Mouse (Mus musculus) limb, embryonic 10.5 days (tissue): ENCODE data around the gene Cited2. TPM values are rescaled to one million over a fixed set of nuclear protein-coding genes. Genes with fewer than 3 reads are reported as not detected.

Source experiments
- DNase-seq: peaks from one replicate; pipeline ENCODE4 v3.0.0-alpha.2; 2017; ENCODE audit warnings: low spot score
- H3K27ac ChIP-seq: fragments of 300-500 bp; sonication (generic); 2 replicates; pipeline ENCODE4 v1.5.1; 2016; ENCODE audit warnings: mild to moderate bottlenecking
- H3K27me3 ChIP-seq: fragments of 300-500 bp; sonication (generic); 2 replicates; pipeline ENCODE4 v1.6.1; 2016; ENCODE audit warnings: low read depth, mild to moderate bottlenecking; ENCODE audit not compliant: poor library complexity, severe bottlenecking
- H3K36me3 ChIP-seq: fragments of 300-500 bp; sonication (generic); 2 replicates; pipeline ENCODE4 v1.6.1; 2016; ENCODE audit warnings: mild to moderate bottlenecking, moderate library complexity
- H3K4me1 ChIP-seq: fragments of 300-500 bp; sonication (generic); 2 replicates; pipeline ENCODE4 v1.6.1; 2016
- H3K4me3 ChIP-seq: fragments of 300-500 bp; sonication (generic); 2 replicates; pipeline ENCODE4 v1.5.1; 2016; ENCODE audit warnings: mild to moderate bottlenecking, moderate library complexity
- H3K9me3 ChIP-seq: fragments of 300-500 bp; sonication (generic); replicated peaks from 2 replicates; pipeline ENCODE4 v1.6.1; 2016; ENCODE audit warnings: mild to moderate bottlenecking
- WGBS: fragments of 180-500 bp; shearing (Covaris S2); methylation state at CpG from one replicate; pipeline ENCODE4 v1.1.7; 2016; 5-methylcytosine and 5-hydroxymethylcytosine counted together
- polyA plus RNA-seq: library from polyadenylated mRNA; unstranded; fragments of >200 nt; fragmentation: Nextera tagmentation; extraction: Ambion mirVana; gene quantifications from 2 replicates; pipeline ENCODE4 v1.2.1, GENCODE M21; 2016

Gene Cited2
- polyA plus RNA-seq, 1 experiment from 2014 or later = 49.9 TPM

DNA sequence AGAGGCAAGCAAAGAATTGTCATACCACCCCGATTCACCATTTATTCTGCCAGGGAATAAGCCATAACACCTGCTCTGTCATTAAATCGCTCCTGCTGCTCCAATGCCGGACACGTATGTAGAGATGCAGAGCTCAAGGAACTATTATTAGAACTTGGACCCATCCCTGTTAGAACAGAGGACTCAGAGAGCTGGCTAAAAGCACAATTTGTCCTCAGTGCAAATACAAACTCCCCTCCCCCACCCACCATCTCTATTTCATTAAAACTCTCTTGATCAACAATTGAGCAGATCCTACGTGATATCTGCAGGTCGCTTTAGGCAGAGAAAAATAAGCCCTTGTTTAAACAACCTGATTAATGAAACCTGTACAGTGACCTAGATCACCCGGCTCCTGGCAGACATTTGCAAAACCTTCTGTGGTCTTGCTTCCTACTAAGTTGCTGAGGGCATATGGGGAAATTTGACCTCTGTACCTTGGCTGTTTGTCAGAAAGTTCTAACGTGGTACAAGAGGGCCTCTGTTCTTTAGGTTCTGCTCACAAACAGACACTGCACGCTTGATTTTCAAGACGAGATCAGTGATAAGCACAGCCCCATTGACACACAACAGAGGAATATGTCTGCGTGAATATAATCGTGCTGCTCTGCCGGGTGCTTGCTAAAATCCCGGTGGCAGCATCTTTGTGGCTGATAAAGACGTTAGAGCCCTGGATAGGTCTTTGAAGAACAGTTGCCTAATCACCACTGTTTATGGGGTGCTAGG, 4.3 kb downstream of the Cited2 start:
- peak; percentile 62 for DNase-seq
- Histone ChIP-seq H3K36me3 (peaks cover 14% of the 10 kb centered on the region), H3K27ac (peak overlapping the region; percentile 36), H3K4me3 (peak overlapping the region; percentile 22; the same call in 1 of the 2 replicates), H3K4me1 (peaks cover 45% of the 10 kb centered on the region), H3K9me3 (no peaks in the 10 kb centered on the region), H3K27me3 (no peaks in the 10 kb centered on the region)
- WGBS = 15% methylated on average over 15 of the region's 15 CpGs

DNA sequence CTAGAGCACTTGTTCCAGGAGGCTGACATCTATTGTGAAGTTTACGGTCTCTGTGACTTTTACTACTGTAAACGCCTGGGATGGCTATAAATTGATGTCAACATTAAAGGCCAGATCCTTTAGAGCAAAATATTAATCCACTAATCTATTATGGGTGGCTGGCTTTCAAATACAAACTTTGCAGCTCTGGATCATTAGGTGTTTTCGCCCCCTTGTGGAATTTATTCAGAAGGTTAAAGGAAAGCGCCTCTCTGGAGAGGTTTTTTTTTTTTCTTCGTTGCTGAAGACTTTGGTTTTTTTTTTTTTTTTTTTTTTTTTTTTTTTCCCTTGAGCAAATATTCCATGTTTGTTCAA, 4.9 kb downstream of the Cited2 start:
- no peak for DNase-seq
- H3K27ac ChIP-seq = peak overlapping the region; percentile 36
- H3K9me3 ChIP-seq = no peaks in the 10 kb centered on the region
- peaks cover 45% of the 10 kb centered on the region for H3K4me1 ChIP-seq
- no peaks in the 10 kb centered on the region for H3K27me3 ChIP-seq
- peak overlapping the region; percentile 22; the same call in 1 of the 2 replicates for H3K4me3 ChIP-seq
- WGBS = 4% methylated on average over 5 of the region's 5 CpGs
- H3K36me3 ChIP-seq = peaks cover 14% of the 10 kb centered on the region

DNA sequence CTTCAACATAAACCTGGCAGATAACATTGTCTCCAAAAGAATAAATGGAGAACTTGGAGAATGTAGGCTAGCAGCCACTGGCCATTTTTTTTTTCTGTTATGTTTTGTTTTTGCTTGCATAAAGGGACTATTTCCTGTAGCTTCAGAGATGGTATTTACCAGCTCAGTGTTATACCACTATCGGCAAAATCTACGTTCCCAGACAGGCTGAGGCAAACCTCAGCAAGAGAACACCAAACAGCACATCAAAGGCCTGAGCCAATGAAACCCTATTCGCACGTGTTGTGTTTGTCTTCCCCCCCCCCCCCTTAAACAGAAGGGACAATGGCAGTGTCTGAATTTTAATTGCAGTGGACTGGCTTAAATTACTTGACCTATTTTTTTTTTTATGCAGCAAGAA, 5.7 kb downstream of the Cited2 start:
- no peak overlapping the region for H3K27ac ChIP-seq
- 7% methylated on average over 4 of the region's 4 CpGs for WGBS
- H3K36me3 ChIP-seq = peaks cover 14% of the 10 kb centered on the region
- no peaks in the 10 kb centered on the region for H3K27me3 ChIP-seq
- no peak overlapping the region for H3K4me3 ChIP-seq
- no peaks in the 10 kb centered on the region for H3K9me3 ChIP-seq
- H3K4me1 ChIP-seq = peaks cover 45% of the 10 kb centered on the region
- no peak for DNase-seq

DNA sequence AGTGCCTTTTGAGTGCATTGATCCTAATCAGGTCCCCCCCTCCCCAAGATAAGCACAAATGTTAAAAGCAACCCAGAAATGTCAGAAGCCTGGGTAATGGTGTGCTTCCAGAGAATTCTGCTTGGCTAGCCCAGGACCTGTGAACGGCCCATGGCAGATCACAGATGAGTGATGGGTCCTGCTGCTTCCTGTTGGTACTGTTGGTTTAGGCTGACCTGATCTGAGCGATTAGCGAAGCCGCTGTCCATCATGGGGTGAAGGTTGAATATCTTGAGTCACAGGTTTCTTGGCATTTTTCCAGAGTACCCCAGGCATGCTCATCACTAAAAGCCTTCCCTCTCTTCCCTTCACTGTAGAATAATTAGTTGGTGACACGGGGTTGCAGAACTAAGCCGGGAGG, 6.5 kb downstream of the Cited2 start:
- no peak for DNase-seq
- Histone ChIP-seq H3K4me3 (no peak overlapping the region), H3K27ac (no peak overlapping the region), H3K9me3 (no peaks in the 10 kb centered on the region), H3K36me3 (peaks cover 8% of the 10 kb centered on the region), H3K27me3 (no peaks in the 10 kb centered on the region), H3K4me1 (peaks cover 45% of the 10 kb centered on the region)
- WGBS = 53% methylated on average over 6 of the region's 6 CpGs

DNA sequence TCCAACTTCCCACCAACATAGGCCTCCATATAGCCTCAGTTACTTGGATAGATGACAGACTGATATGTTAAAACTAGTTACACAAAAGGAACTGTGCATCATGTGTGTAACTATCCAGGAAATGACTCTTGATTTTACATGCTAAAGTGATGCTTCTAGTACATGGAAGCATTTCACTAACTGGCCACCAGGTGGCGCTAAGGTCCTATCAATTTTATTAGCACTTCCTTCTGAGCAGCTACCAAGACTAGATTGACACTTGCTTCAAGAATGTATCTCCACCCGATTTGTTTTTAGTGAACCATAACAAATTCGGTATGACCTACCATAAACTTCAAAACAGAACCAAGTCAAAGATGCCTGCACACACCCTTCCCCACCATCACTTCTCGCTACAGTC, 10.0 kb downstream of the Cited2 start:
- WGBS = 24% methylated on average over 4 of the region's 4 CpGs
- Histone ChIP-seq H3K4me3 (no peak overlapping the region), H3K27ac (no peak overlapping the region), H3K36me3 (no peaks in the 10 kb centered on the region), H3K9me3 (no peaks in the 10 kb centered on the region), H3K4me1 (peaks cover 15% of the 10 kb centered on the region), H3K27me3 (no peaks in the 10 kb centered on the region)
- DNase-seq = peak; percentile 85

DNA sequence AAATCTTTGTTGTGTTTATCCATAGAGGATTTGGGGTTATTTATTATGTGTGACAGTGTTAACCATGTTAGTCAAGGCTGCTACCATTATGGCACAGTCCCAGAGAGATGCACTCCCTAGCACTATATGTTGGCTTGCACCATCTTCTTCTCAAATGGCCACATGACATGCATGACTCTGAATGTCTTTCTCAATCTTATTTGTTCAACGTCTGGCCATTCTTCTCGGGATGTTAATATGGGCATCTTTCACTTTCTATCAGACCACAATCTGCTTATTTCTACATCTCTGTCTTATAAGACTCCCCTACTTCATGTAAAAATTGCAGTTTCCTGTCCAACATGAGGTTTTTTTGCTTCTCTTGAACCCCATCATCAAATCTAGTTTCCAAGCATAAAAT, 19.6 kb downstream of the Cited2 start:
- Histone ChIP-seq H3K27me3 (no peaks in the 10 kb centered on the region), H3K36me3 (no peaks in the 10 kb centered on the region), H3K9me3 (no peaks in the 10 kb centered on the region), H3K4me3 (no peak overlapping the region), H3K27ac (no peak overlapping the region), H3K4me1 (0 out of 2 replicates have a peak, but pooled peaks cover 3% of the 10 kb centered on the region)
- no peak for DNase-seq
- 93% methylated on average over 2 of the region's 2 CpGs for WGBS

DNA sequence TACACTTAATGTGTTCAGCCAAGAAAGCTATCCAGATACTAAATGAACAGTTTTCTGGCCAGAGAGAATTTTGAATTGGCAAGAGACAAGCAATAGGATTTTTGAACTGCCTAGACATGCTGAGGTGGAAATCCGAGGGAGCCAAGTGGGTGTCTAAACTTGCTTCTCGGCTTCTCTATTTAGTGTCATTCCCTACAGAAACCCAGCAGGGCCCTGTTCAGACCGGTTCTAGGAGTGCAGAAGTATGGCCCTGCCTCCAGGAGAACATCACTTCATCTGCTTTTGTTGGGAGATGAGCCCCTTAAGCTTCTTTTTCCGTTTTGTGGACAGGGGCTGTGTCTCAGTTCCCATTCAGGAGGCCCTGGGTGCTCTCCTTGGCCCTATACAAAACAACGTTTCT, 29.5 kb downstream of the Cited2 start:
- 81% methylated on average over 5 of the region's 5 CpGs for WGBS
- no peak for DNase-seq
- no peaks in the 10 kb centered on the region for H3K9me3 ChIP-seq

DNA sequence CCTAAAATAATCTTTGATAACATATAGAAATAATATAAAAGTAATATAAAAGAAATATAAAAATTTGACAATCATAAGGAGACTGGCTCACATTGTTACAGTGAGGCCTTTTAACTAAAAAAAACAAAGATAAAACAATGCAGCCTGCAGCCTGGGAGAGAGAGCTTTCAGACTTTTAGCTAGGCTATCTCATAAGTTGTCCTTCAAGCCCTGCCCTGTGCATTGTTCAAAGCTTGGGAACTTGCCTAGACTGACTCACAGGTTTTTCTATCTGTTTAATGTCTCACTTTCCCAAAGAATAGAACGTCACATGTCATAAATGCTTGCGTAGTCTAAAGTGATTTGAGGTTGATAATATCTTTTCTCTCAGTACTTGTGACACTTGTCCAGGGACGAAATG, 36.8 kb downstream of the Cited2 start:
- no peak overlapping the region for H3K4me3 ChIP-seq
- H3K27me3 ChIP-seq = no peaks in the 10 kb centered on the region
- H3K27ac ChIP-seq = no peak overlapping the region
- no peak for DNase-seq
- WGBS = 92% methylated on average over 3 of the region's 3 CpGs
- H3K4me1 ChIP-seq = no peaks in the 10 kb centered on the region
- no peaks in the 10 kb centered on the region for H3K36me3 ChIP-seq
- H3K9me3 ChIP-seq = no peaks in the 10 kb centered on the region

More for the DNA sequence above, 29.5 kb downstream of the Cited2 start:
- Histone ChIP-seq H3K27ac (no peak overlapping the region), H3K4me3 (no peak overlapping the region), H3K36me3 (no peaks in the 10 kb centered on the region), H3K27me3 (no peaks in the 10 kb centered on the region), H3K4me1 (no peaks in the 10 kb centered on the region)

DNA sequence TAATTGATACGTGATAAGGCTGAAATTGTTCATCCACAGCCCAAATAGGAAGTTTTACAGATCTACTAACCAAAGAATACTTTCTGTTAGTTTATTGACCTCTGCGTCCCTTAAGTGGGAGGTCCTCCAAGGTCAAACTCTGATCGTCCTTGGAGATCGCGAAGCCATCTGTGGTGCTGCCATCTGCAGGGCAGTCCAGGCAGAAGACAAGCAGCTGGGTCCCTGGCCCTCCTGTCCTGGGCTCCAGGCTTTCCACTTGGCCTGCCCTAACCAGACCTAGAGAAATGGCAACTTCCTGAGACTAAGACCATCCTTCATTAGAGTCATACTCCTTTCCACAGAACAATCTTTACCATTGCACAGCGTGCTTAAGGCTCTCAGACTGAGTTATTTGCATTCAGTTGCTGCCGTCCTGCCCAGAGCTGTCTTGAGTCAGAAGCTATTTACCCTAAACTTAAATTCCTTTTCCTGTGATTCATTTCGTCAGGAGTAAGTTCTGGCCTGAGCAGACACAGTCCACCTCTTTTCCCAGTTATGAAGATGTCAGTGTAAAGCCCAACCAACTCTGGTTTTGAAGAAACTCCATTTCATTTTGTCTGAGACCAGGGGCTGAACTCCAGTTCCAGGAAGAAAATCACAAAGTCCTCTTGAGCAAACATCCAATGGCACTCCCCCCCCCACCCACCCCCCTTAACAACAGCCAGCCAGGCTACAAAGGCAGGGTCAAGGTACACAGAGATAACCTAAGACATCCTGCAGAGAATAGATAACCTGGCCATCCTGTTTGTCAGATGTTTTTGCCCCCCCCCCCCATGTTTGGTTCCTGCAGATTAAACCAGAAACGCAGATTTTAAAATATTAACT, 38.0 kb downstream of the Cited2 start:
- Histone ChIP-seq H3K27me3 (no peaks in the 10 kb centered on the region), H3K4me1 (no peaks in the 10 kb centered on the region), H3K36me3 (no peaks in the 10 kb centered on the region), H3K9me3 (no peaks in the 10 kb centered on the region), H3K4me3 (no peak overlapping the region), H3K27ac (no peak overlapping the region)
- 74% methylated on average over 9 of the region's 9 CpGs for WGBS
- DNase-seq = no peak

DNA sequence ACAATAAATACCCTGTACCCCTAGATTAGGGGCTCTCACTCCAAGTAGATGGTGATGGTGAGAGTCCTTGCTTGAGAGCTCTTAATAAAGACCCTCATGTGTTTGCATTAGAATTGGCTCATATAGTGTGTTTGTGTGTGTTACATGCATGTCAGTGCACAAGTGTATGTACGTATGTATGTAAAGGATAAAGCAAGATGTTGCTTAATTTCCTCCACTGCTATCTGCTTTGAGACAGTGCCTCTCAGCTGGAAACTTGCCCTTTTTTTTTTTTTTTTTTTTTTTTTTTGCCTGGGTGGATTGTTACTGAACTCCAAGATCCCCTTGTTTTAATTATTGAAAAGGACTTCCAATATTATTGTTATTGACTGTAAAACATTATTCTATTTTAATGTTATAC, 38.6 kb downstream of the Cited2 start:
- H3K4me3 ChIP-seq = no peak overlapping the region
- no peaks in the 10 kb centered on the region for H3K36me3 ChIP-seq
- H3K4me1 ChIP-seq = no peaks in the 10 kb centered on the region
- no peaks in the 10 kb centered on the region for H3K9me3 ChIP-seq
- H3K27ac ChIP-seq = no peak overlapping the region
- no peaks in the 10 kb centered on the region for H3K27me3 ChIP-seq
- no peak for DNase-seq
- WGBS = 93% methylated on average over 1 of the region's 1 CpGs

DNA sequence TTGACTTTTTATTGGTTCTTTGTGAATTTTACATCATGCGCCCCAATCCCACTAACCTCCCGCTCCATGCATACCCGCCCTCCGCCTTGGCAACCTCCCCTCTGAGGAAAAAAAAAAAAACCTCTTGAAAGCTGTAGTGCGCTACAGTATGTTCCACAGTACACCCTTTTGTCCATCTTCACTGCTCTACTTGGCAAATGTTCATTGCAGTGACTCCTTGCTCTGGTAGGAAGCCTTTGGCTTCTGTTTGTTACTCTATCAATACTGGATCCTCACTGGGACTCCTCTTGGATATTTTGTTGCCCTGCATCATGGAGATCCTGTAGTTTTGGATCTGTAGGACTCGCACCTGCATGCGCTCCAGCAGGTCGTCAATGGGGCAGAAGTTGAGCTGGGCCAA, 39.9 kb downstream of the Cited2 start:
- no peaks in the 10 kb centered on the region for H3K9me3 ChIP-seq
- no peak overlapping the region for H3K27ac ChIP-seq
- H3K4me3 ChIP-seq = no peak overlapping the region
- WGBS = 94% methylated on average over 8 of the region's 8 CpGs
- no peak for DNase-seq
- no peaks in the 10 kb centered on the region for H3K36me3 ChIP-seq
- no peaks in the 10 kb centered on the region for H3K27me3 ChIP-seq
- H3K4me1 ChIP-seq = no peaks in the 10 kb centered on the region

DNA sequence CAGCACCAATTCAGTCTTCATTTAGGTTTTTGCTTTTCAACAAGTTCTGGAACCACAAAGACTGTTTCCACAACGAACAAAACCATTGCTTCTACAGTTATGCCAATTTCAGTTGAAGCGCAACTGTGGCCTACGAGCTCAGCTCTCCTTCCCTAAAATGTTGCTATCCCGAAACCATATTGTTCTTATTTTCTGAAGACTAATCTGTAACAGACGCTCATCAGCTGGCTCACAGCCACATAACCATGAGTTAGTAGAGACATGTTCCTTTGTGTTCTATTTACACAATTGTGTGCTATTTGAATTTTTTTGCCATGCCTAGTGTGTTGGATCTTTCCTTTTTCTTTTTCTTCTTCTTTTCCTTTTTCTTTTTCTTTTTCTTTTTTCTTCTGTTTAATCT, 46.8 kb downstream of the Cited2 start:
- H3K4me1 ChIP-seq = peaks cover 12% of the 10 kb centered on the region; the same call in 1 of the 2 replicates
- WGBS = 62% methylated on average over 5 of the region's 5 CpGs
- H3K27ac ChIP-seq = peak overlapping the region; percentile 56; the same call in 1 of the 2 replicates
- H3K36me3 ChIP-seq = no peaks in the 10 kb centered on the region
- H3K4me3 ChIP-seq = no peak overlapping the region
- no peaks in the 10 kb centered on the region for H3K27me3 ChIP-seq
- H3K9me3 ChIP-seq = no peaks in the 10 kb centered on the region
- no peak for DNase-seq

DNA sequence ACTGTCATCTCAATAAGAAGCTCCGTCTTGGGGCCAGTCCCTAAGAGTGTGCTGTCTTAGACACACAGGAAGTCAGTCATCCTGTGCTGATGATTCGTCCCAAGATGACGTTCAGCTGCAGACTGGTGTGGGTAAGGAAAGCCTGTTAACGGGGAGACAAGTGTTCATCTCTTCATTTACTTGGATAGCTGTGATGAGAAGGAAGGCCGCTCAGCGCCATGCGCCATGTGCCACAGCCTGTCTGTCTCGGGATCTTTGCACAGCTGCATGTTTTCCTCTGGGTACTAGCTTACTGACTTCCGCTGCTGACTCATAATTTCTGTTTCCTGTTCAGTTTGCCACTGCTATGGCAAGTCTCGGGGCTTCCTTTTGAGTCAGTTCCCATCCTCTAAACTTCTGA, 49.3 kb downstream of the Cited2 start:
- H3K36me3 ChIP-seq = no peaks in the 10 kb centered on the region
- H3K27me3 ChIP-seq = no peaks in the 10 kb centered on the region
- H3K4me1 ChIP-seq = peaks cover 12% of the 10 kb centered on the region; the same call in 1 of the 2 replicates
- 88% methylated on average over 10 of the region's 10 CpGs for WGBS
- no peak for DNase-seq
- H3K4me3 ChIP-seq = no peak overlapping the region
- no peak overlapping the region for H3K27ac ChIP-seq
- H3K9me3 ChIP-seq = no peaks in the 10 kb centered on the region
